Mouse (Mus musculus) liver, embryonic 16.5 days (tissue): ENCODE measurements around the gene Tgfbrap1. TPM values are rescaled to one million over a fixed set of nuclear protein-coding genes. Genes with fewer than 3 reads are reported as not detected.

ENCODE experiments used
- ATAC-seq: fragments of 200-750 bp; cut with Nextera tagmentation; 2 replicates; pipeline ENCODE4 v1.8.0; 2017; ENCODE audit warnings: low read depth, mild to moderate bottlenecking, moderate number of reproducible peaks, moderate library complexity
- H3K27ac ChIP-seq: fragments of 300-500 bp; sonication (generic); 2 replicates; pipeline ENCODE4 v1.5.1; 2014; ENCODE audit warnings: mild to moderate bottlenecking, low read length
- H3K27me3 ChIP-seq: fragments of 300-500 bp; sonication (generic); 2 replicates; pipeline ENCODE4 v1.6.1; 2014; ENCODE audit warnings: low read depth, low read length, mixed read lengths; ENCODE audit not compliant: control insufficient read depth, insufficient read depth
- H3K36me3 ChIP-seq: fragments of 300-500 bp; sonication (generic); 2 replicates; pipeline ENCODE4 v1.6.1; 2014; ENCODE audit warnings: mild to moderate bottlenecking; ENCODE audit not compliant: control insufficient read depth, insufficient read depth
- H3K4me1 ChIP-seq: fragments of 300-500 bp; sonication (generic); 2 replicates; pipeline ENCODE4 v1.6.1; 2014; ENCODE audit warnings: low read depth, low read length, mixed read lengths; ENCODE audit not compliant: control insufficient read depth
- H3K4me2 ChIP-seq: fragments of 300-500 bp; sonication (generic); 2 replicates; pipeline ENCODE4 v1.6.1; 2014; ENCODE audit warnings: low read depth, low read length, mixed read lengths
- H3K4me3 ChIP-seq: fragments of 300-500 bp; sonication (generic); 2 replicates; pipeline ENCODE4 v1.5.1; 2014; ENCODE audit warnings: low read depth, mild to moderate bottlenecking, low read length
- H3K9ac ChIP-seq: fragments of 300-500 bp; sonication (generic); 2 replicates; pipeline ENCODE4 v1.6.1; 2014; ENCODE audit warnings: low read depth, low read length
- H3K9me3 ChIP-seq: fragments of 300-500 bp; sonication (generic); replicated peaks from 2 replicates; pipeline ENCODE4 v1.6.1; 2016; ENCODE audit warnings: low read length; ENCODE audit not compliant: control insufficient read depth
- WGBS: fragments of 180-500 bp; shearing (Covaris S2); extraction: QIAGEN DNeasy Blood & Tissue Kit; methylation state at CpG from one replicate; pipeline ENCODE4 v1.1.7; 2014; ENCODE audit not compliant: insufficient replicate concordance; 5-methylcytosine and 5-hydroxymethylcytosine counted together
- polyA plus RNA-seq: library from polyadenylated mRNA; unstranded; fragments of >200 nt; fragmentation: Nextera tagmentation; extraction: Ambion mirVana; gene quantifications from 2 replicates; pipeline ENCODE4 v1.2.1, GENCODE M21; 2015

Tgfbrap1 gene
- 3.2 and 3.4 TPM in 2 replicates for polyA plus RNA-seq

DNA sequence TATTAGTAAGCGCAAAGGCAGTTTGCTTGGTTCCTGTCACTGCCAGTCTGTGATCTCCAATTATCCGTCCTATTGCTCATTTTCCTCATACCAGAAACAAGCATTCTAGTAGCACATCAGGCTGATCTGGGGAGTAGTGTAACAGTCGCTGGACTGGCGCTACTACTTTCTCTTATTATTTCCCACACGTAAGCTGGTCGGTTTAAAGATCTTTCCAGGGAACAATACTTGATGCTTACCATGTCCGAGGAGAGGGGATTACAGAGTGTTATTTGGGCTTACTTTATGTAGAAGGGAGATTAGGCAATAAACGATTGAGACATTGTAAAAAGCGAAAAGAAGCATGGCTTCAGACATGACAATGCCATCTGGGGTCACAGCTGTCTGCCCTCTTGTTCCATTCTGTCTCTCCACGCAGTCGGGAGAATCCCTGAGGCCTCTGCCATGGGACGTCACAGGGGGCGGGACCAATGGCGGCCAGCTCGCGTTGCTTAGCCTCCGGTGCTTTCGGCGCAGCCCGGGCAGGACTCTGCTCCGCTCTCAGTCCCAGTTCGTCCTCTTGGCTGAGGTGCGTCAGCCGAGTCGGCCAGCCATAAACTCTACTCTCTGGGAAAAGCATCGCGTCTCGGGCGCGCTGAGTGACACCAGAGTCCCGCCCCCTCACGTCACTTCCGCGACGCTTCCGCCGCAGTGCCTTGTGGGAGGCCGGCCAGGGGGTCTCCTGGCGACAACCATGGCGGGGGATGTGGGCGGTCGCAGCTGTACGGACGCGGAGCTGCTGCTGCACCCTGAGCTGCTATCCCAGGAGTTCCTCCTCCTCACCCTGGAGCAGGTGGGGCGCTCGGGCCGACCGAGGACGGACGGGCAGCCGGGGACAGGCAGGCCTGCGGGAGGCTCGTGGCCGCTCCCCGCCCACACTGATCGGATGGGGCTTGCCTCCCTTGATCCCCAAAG, at the start of gene Tgfbrap1, which contains the start of gene AI597479:
TSS of gene Tgfbrap1 (minus strand) at position 607 of the 954 bp plus-strand sequence.
TSS of gene AI597479 (plus strand) at position 680 of the 954 bp plus-strand sequence.
- H3K27ac ChIP-seq = peak within 1 kb of the TSS; percentile 100
- peak within 1 kb of the TSS; percentile 89 for H3K4me2 ChIP-seq
- H3K36me3 ChIP-seq = no peaks in the 10 kb centered on the region
- peak; percentile 92 for ATAC-seq
- no peaks in the 10 kb centered on the region for H3K27me3 ChIP-seq
- H3K4me1 ChIP-seq = peaks cover 3% of the 10 kb centered on the region
- no peaks in the 10 kb centered on the region for H3K9me3 ChIP-seq
- peak within 1 kb of the TSS; percentile 94 for H3K9ac ChIP-seq
- peak within 1 kb of the TSS; percentile 96 for H3K4me3 ChIP-seq
- WGBS = under 1% methylated on average over 57 of the region's 57 CpGs

DNA sequence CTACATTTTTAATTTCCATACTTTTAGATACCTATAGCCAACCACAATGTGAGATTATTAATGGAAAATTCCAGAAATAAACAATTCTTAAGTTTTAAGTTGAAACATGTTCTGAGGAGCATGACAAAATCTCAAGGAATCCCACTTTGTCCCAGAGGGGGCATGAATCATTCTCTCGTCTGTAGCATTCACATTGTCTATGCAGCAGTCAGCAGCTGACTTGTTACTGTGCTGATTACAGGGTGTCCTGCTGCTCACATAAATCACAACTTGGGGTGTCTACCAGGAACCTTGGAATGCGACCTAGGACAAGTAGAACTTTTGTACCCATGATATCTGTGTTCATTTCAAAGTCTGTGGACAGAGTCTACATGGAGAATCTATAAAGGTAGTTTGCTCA, 49.0 kb upstream of the Tgfbrap1 start:
- Histone ChIP-seq H3K4me2 (no peak overlapping the region), H3K4me3 (no peak overlapping the region), H3K36me3 (no peaks in the 10 kb centered on the region), H3K27me3 (no peaks in the 10 kb centered on the region), H3K9ac (no peak overlapping the region), H3K9me3 (no peaks in the 10 kb centered on the region), H3K4me1 (no peaks in the 10 kb centered on the region), H3K27ac (no peak overlapping the region)
- no peak for ATAC-seq
- 39% methylated on average over 2 of the region's 2 CpGs for WGBS

DNA sequence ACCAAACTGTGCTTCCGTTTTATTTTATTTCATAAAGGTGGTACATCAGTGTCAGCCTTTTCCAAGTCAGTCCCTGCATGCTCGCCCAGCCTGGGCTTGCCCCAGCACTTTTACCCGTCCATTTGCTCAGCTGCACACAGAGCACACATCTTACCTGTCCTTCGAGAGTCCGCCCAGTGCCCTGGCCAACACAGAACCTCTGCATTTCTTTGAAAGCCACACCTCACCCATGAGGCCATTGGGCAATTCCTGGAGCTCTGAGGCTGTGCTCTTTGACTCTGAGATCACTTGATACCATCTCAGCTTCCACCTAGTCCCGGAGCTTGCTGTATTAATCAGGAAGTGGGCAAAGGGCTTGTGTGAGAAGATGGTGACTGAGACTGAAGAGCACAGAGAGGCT, 47.0 kb upstream of the Tgfbrap1 start:
- no peaks in the 10 kb centered on the region for H3K27me3 ChIP-seq
- WGBS = 55% methylated on average over 6 of the region's 6 CpGs
- no peaks in the 10 kb centered on the region for H3K9me3 ChIP-seq
- ATAC-seq = no peak
- H3K4me3 ChIP-seq = no peak overlapping the region
- no peaks in the 10 kb centered on the region for H3K36me3 ChIP-seq
- no peaks in the 10 kb centered on the region for H3K4me1 ChIP-seq
- no peak overlapping the region for H3K4me2 ChIP-seq
- H3K9ac ChIP-seq = no peak overlapping the region
- H3K27ac ChIP-seq = no peak overlapping the region

- H3K9me3 ChIP-seq = no peaks in the 10 kb centered on the region
- no peak overlapping the region for H3K4me2 ChIP-seq
- no peaks in the 10 kb centered on the region for H3K27me3 ChIP-seq
- 63% methylated on average over 8 of the region's 8 CpGs for WGBS
- no peak overlapping the region for H3K27ac ChIP-seq
- H3K36me3 ChIP-seq = no peaks in the 10 kb centered on the region
- H3K9ac ChIP-seq = no peak overlapping the region
- H3K4me1 ChIP-seq = no peaks in the 10 kb centered on the region
- no peak overlapping the region for H3K4me3 ChIP-seq
- no peak for ATAC-seq
These were observed 46.0 kb upstream of the Tgfbrap1 start for GRCm38 (mm10) chr1:43144338-43144906.

GRCm38 (mm10) chr1:43143791-43144190, 45.4 kb upstream of the Tgfbrap1 start:
- Histone ChIP-seq H3K27me3 (no peaks in the 10 kb centered on the region), H3K9me3 (no peaks in the 10 kb centered on the region), H3K27ac (no peak overlapping the region), H3K4me3 (no peak overlapping the region), H3K36me3 (no peaks in the 10 kb centered on the region), H3K4me2 (no peak overlapping the region), H3K9ac (no peak overlapping the region), H3K4me1 (no peaks in the 10 kb centered on the region)
- WGBS = 63% methylated on average over 4 of the region's 4 CpGs
- ATAC-seq = no peak

GRCm38 (mm10) chr1:43143284-43143683, 44.8 kb upstream of the Tgfbrap1 start:
- Histone ChIP-seq H3K4me1 (no peaks in the 10 kb centered on the region), H3K27me3 (no peaks in the 10 kb centered on the region), H3K4me2 (no peak overlapping the region), H3K9me3 (no peaks in the 10 kb centered on the region), H3K9ac (no peak overlapping the region), H3K36me3 (no peaks in the 10 kb centered on the region), H3K27ac (no peak overlapping the region), H3K4me3 (no peak overlapping the region)
- no peak for ATAC-seq
- 70% methylated on average over 4 of the region's 4 CpGs for WGBS

DNA sequence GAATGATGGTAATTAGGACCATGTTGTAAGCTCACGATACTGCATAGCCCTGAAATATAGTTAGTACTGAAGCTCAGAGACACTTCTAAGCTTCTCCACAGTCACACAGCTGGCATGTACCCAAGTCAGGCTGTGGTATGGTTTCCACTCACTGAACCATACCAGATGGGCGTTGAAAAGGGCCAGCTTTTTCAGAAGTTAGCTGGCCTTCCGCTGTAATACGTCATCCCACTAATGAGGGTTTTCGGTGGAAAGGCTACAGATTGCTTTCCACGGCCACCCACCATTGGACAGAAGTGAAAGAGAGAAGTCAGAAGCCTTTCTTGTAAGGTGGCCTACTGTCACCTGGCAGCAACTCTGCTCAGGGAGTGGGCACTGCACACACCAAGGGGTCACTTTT, 44.4 kb upstream of the Tgfbrap1 start:
- Histone ChIP-seq H3K4me1 (no peaks in the 10 kb centered on the region), H3K27me3 (no peaks in the 10 kb centered on the region), H3K27ac (no peak overlapping the region), H3K4me3 (no peak overlapping the region), H3K36me3 (no peaks in the 10 kb centered on the region), H3K9me3 (no peaks in the 10 kb centered on the region), H3K4me2 (no peak overlapping the region), H3K9ac (no peak overlapping the region)
- 69% methylated on average over 6 of the region's 6 CpGs for WGBS
- ATAC-seq = no peak

DNA sequence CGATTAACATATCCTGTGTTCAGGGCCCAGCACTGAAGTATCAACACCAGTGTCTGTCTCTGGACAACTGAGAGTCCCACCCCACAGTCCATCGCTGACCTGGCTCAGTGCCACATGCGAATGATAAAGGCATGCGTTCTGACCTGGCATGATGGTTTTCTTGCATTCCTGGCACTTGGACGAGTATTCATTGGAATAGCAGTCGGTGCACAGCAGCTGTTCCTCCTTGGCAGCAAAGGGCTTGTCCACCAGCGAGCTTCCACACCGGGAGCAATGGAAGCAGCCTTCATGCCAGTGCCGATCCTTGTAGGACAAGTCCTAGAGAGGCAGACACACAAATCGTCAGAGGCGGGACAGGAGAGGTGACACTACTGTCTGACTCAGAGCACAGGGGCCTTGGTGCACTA, 43.1 kb upstream of the Tgfbrap1 start:
- Histone ChIP-seq H3K27ac (no peak overlapping the region), H3K9ac (no peak overlapping the region), H3K27me3 (no peaks in the 10 kb centered on the region), H3K4me3 (no peak overlapping the region), H3K4me2 (no peak overlapping the region), H3K9me3 (no peaks in the 10 kb centered on the region), H3K4me1 (no peaks in the 10 kb centered on the region), H3K36me3 (no peaks in the 10 kb centered on the region)
- no peak for ATAC-seq
- WGBS = 68% methylated on average over 11 of the region's 11 CpGs
